Mouse (Mus musculus) brain, embryonic 14.5 days (tissue): Measurements from ENCODE around the gene Wrnip1.

Experiments used
- CTCF ChIP-seq: fragments of 200-500 bp; IDR thresholded peaks from 2 replicates; pipeline ENCODE4 v1.5.1; 2012; ENCODE audit warnings: inconsistent platforms, mild to moderate bottlenecking, moderate library complexity, borderline replicate concordance; ENCODE audit not compliant: insufficient read depth, insufficient read length; ENCODE audit errors: extremely low read depth
- POLR2A ChIP-seq: fragments of 200-500 bp; IDR thresholded peaks from 2 replicates; pipeline ENCODE4 v1.6.1; 2012; ENCODE audit warnings: mild to moderate bottlenecking, inconsistent platforms, borderline replicate concordance; ENCODE audit not compliant: poor library complexity, insufficient read depth, insufficient read length, severe bottlenecking; ENCODE audit errors: extremely low read depth

- TF ChIP-seq POLR2A = no peak
- no peak for TF ChIP-seq CTCF
These were observed 42.8 kb upstream of the Wrnip1 start for GRCm38 (mm10) chr13:32759036-32759435.
